Mouse (Mus musculus): ENCODE data around the gene Gpr33. TPM values are rescaled to one million over a fixed set of nuclear protein-coding genes. Genes with fewer than 3 reads are reported as not detected.

Gene Gpr33
- polyA plus RNA-seq, 1 experiment from 2014 or later, result not detected

GRCm38 (mm10) chr12:52009928-52010629 lies 17.8 kb downstream of the Gpr33 start:
- H3K4me3 ChIP-seq, result no peak overlapping the region
- no peak overlapping the region for H3K27ac ChIP-seq
- H3K4me1 ChIP-seq, result peaks cover 12% of the 10 kb centered on the region
- no peak overlapping the region; the same call in 1 of the 2 replicates for H3K4me2 ChIP-seq
- ATAC-seq (ENCODE audit: borderline replicate concordance, extremely low read depth, low FRiP score, low TSS enrichment), result no peak
- H3K9me3 ChIP-seq, result no peaks in the 10 kb centered on the region
- H3K36me3 ChIP-seq, result no peaks in the 10 kb centered on the region
- no peak overlapping the region for H3K9ac ChIP-seq
- no peaks in the 10 kb centered on the region for H3K27me3 ChIP-seq
- 59% methylated on average over 15 of the region's 15 CpGs for WGBS

DNA sequence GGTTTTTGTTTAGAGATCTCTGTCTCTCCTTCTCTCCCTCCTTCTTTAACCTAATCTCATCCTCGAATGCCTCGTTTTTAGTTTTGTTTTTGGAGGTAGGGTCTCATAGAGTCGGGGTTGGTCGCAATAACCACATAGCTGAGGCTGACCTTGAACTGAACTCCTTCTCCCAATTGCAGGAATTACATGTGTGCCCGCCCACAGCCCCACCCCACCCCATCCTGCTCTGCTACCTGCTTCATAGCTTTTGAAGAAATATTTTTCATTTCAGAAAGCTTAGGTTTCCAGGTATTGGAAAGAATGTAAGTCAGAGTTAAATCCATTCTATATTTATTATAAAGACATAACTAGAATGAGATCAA lies 21.2 kb downstream of the Gpr33 start:
- no peaks in the 10 kb centered on the region for H3K9me3 ChIP-seq
- ATAC-seq (ENCODE audit: borderline replicate concordance, extremely low read depth, low FRiP score, low TSS enrichment), result peak; percentile 46; the same call in 1 of the 2 replicates
- H3K36me3 ChIP-seq, result 0 out of 2 replicates have a peak, but pooled peaks cover 4% of the 10 kb centered on the region
- peak overlapping the region; percentile 63 for H3K4me3 ChIP-seq
- H3K4me1 ChIP-seq, result peaks cover 4% of the 10 kb centered on the region; the same call in 1 of the 2 replicates
- no peaks in the 10 kb centered on the region for H3K27me3 ChIP-seq
- H3K27ac ChIP-seq, result no peak overlapping the region
- peak overlapping the region; percentile 67 for H3K4me2 ChIP-seq
- 31% methylated on average over 5 of the region's 5 CpGs for WGBS
- H3K9ac ChIP-seq, result peak overlapping the region; percentile 28; the same call in 1 of the 2 replicates

- Histone ChIP-seq H3K27ac (peak within 1 kb of the TSS; percentile 65), H3K36me3 (0 out of 2 replicates have a peak, but pooled peaks cover 4% of the 10 kb centered on the region), H3K9me3 (no peaks in the 10 kb centered on the region), H3K4me1 (peaks cover 4% of the 10 kb centered on the region; the same call in 1 of the 2 replicates), H3K9ac (peak within 1 kb of the TSS; percentile 61), H3K4me2 (peak within 1 kb of the TSS; percentile 67), H3K27me3 (no peaks in the 10 kb centered on the region), H3K4me3 (peak within 1 kb of the TSS; percentile 63)
- WGBS, result 2% methylated on average over 46 of the region's 46 CpGs
- peak; percentile 97 for ATAC-seq (ENCODE audit: borderline replicate concordance, extremely low read depth, low FRiP score, low TSS enrichment)
Observed at GRCm38 (mm10) chr12:52005877-52006632, 21.8 kb downstream of the Gpr33 start, which contains the start of gene Dtd2. Gene Dtd2 (minus strand): TSS chr12:52006501.

- no peak for ATAC-seq (ENCODE audit: borderline replicate concordance, extremely low read depth, low FRiP score, low TSS enrichment)
- Histone ChIP-seq H3K9ac (no peak overlapping the region), H3K9me3 (no peaks in the 10 kb centered on the region), H3K27ac (no peak overlapping the region), H3K4me1 (peaks cover 4% of the 10 kb centered on the region; the same call in 1 of the 2 replicates), H3K4me2 (no peak overlapping the region), H3K27me3 (no peaks in the 10 kb centered on the region), H3K4me3 (no peak overlapping the region), H3K36me3 (peaks cover 22% of the 10 kb centered on the region; the same call in 1 of the 2 replicates)
- WGBS, result 87% methylated on average over 3 of the region's 3 CpGs
Observed at GRCm38 (mm10) chr12:52002746-52003145, 25.1 kb downstream of the Gpr33 start.

- no peak overlapping the region for H3K4me2 ChIP-seq
- WGBS, result 14% methylated on average over 4 of the region's 4 CpGs
- H3K27ac ChIP-seq, result no peak overlapping the region
Observed at GRCm38 (mm10) chr12:52001544-52001943, 26.3 kb downstream of the Gpr33 start.

GRCm38 (mm10) chr12:51998366-51998932 lies 29.4 kb downstream of the Gpr33 start:
- no peaks in the 10 kb centered on the region for H3K4me1 ChIP-seq
- no peaks in the 10 kb centered on the region for H3K9me3 ChIP-seq
- H3K4me2 ChIP-seq, result no peak overlapping the region
- H3K9ac ChIP-seq, result no peak overlapping the region
- peaks cover 44% of the 10 kb centered on the region; the same call in 1 of the 2 replicates for H3K36me3 ChIP-seq
- no peaks in the 10 kb centered on the region for H3K27me3 ChIP-seq
- no peak overlapping the region for H3K4me3 ChIP-seq
- ATAC-seq (ENCODE audit: borderline replicate concordance, extremely low read depth, low FRiP score, low TSS enrichment), result no peak
- H3K27ac ChIP-seq, result no peak overlapping the region
- 79% methylated on average over 9 of the region's 9 CpGs for WGBS

More at GRCm38 (mm10) chr12:52001544-52001943, 26.3 kb downstream of the Gpr33 start:
- Histone ChIP-seq H3K9me3 (no peaks in the 10 kb centered on the region), H3K4me1 (peaks cover 4% of the 10 kb centered on the region; the same call in 1 of the 2 replicates), H3K4me3 (no peak overlapping the region), H3K27me3 (no peaks in the 10 kb centered on the region), H3K9ac (no peak overlapping the region), H3K36me3 (peaks cover 33% of the 10 kb centered on the region; the same call in 1 of the 2 replicates)
- 0 out of 2 replicates have a peak, but pooled peaks have one; percentile 47 for ATAC-seq (ENCODE audit: borderline replicate concordance, extremely low read depth, low FRiP score, low TSS enrichment)

- no peak overlapping the region for H3K4me2 ChIP-seq
- no peak overlapping the region for H3K9ac ChIP-seq
- no peak overlapping the region for H3K4me3 ChIP-seq
- WGBS, result 73% methylated on average over 1 of the region's 1 CpGs
- H3K27ac ChIP-seq, result no peak overlapping the region
- no peaks in the 10 kb centered on the region for H3K9me3 ChIP-seq
- H3K4me1 ChIP-seq, result no peaks in the 10 kb centered on the region
- ATAC-seq (ENCODE audit: borderline replicate concordance, extremely low read depth, low FRiP score, low TSS enrichment), result no peak
- peaks cover 45% of the 10 kb centered on the region; the same call in 1 of the 2 replicates for H3K36me3 ChIP-seq
- H3K27me3 ChIP-seq, result no peaks in the 10 kb centered on the region
Observed at GRCm38 (mm10) chr12:51995738-51996536, 31.9 kb downstream of the Gpr33 start.

DNA sequence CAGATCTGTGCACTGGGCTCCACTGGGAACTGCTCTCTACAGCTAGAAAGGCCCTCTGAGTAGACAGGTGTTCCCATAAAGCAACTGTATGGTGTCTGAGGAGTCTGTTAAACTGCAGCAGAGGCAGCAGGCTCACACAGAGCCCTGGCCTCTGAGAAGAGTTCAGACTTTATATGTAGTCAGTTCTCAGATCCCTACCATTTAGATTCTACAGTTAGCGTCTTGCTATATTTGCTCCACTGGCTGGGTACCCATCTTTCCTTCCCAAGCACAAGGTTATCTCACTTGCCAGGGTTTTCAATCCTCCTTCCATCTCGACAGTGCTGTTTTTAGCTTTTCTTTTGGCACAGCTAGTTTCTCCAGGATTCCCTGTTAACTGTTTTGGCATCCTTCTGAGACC lies 37.2 kb downstream of the Gpr33 start:
- WGBS, result 72% methylated on average over 2 of the region's 2 CpGs
- H3K4me1 ChIP-seq, result no peaks in the 10 kb centered on the region
- no peak overlapping the region for H3K4me2 ChIP-seq
- H3K27ac ChIP-seq, result no peak overlapping the region
- ATAC-seq (ENCODE audit: borderline replicate concordance, extremely low read depth, low FRiP score, low TSS enrichment), result no peak
- H3K27me3 ChIP-seq, result no peaks in the 10 kb centered on the region
- no peak overlapping the region for H3K4me3 ChIP-seq
- H3K9me3 ChIP-seq, result no peaks in the 10 kb centered on the region
- H3K9ac ChIP-seq, result no peak overlapping the region
- H3K36me3 ChIP-seq, result peaks cover 11% of the 10 kb centered on the region; the same call in 1 of the 2 replicates

DNA sequence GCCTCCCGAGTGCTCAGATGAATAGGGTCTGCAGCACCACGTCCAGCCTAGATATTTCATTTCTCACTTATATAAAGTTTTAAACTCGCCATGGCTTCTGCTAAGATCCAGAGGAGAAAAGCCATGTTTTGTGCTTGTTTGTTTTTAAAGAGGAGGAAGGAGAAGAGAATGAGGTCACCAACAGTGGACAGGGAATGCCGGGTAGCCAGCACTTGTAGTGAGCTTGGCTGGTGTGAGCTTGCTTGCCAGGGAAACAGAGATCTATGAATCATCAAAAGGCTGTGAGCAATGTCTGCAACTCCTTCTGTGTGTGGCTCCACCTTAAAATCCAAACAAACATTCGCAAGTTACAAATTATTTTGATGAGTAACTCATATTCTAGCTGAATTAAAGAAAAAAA lies 39.3 kb downstream of the Gpr33 start:
- Histone ChIP-seq H3K36me3 (0 out of 2 replicates have a peak, but pooled peaks cover 2% of the 10 kb centered on the region), H3K27ac (no peak overlapping the region), H3K4me3 (no peak overlapping the region), H3K9me3 (no peaks in the 10 kb centered on the region), H3K9ac (no peak overlapping the region), H3K27me3 (no peaks in the 10 kb centered on the region), H3K4me2 (no peak overlapping the region), H3K4me1 (no peaks in the 10 kb centered on the region)
- 78% methylated on average over 5 of the region's 5 CpGs for WGBS
- no peak for ATAC-seq (ENCODE audit: borderline replicate concordance, extremely low read depth, low FRiP score, low TSS enrichment)

- WGBS, result 59% methylated on average over 4 of the region's 4 CpGs
- no peak overlapping the region for H3K27ac ChIP-seq
- ATAC-seq (ENCODE audit: borderline replicate concordance, extremely low read depth, low FRiP score, low TSS enrichment), result no peak
- no peaks in the 10 kb centered on the region for H3K4me1 ChIP-seq
- H3K9ac ChIP-seq, result no peak overlapping the region
- H3K4me2 ChIP-seq, result no peak overlapping the region
- H3K9me3 ChIP-seq, result no peaks in the 10 kb centered on the region
- no peaks in the 10 kb centered on the region for H3K27me3 ChIP-seq
- no peak overlapping the region for H3K4me3 ChIP-seq
- H3K36me3 ChIP-seq, result no peaks in the 10 kb centered on the region
Observed at GRCm38 (mm10) chr12:51985826-51986225, 42.0 kb downstream of the Gpr33 start.

GRCm38 (mm10) chr12:51985163-51985748 lies 42.6 kb downstream of the Gpr33 start:
- no peak overlapping the region for H3K9ac ChIP-seq
- WGBS, result 77% methylated on average over 3 of the region's 3 CpGs
- no peak for ATAC-seq (ENCODE audit: borderline replicate concordance, extremely low read depth, low FRiP score, low TSS enrichment)
- H3K27me3 ChIP-seq, result no peaks in the 10 kb centered on the region
- H3K4me3 ChIP-seq, result no peak overlapping the region
- H3K4me2 ChIP-seq, result no peak overlapping the region
- H3K27ac ChIP-seq, result no peak overlapping the region
- H3K4me1 ChIP-seq, result no peaks in the 10 kb centered on the region
- H3K36me3 ChIP-seq, result no peaks in the 10 kb centered on the region
- no peaks in the 10 kb centered on the region for H3K9me3 ChIP-seq
